Mouse (Mus musculus): ENCODE measurements around the gene Fcrl5.

- no peak for TF ChIP-seq POLR2A (IDR thresholded peaks at IDR 0.05; ENCODE audit: borderline replicate concordance, insufficient read depth, low read length)
- no peak for TF ChIP-seq CTCF (IDR thresholded peaks at IDR 0.05; ENCODE audit: borderline replicate concordance, insufficient read depth, low read depth, low read length)
Measured at GRCm38 (mm10) chr3:87540714-87541113, 105.1 kb downstream of the Fcrl5 start.
